Mouse (Mus musculus): Measurements from ENCODE around the gene Tmem208.

The Tmem208 gene

GRCm38 (mm10) chr8:105355179-105356024 lies 29.2 kb downstream of the Tmem208 start:
- no peak for DNase-seq

- no peak for DNase-seq
These were observed 30.5 kb downstream of the Tmem208 start for GRCm38 (mm10) chr8:105356681-105357080.

GRCm38 (mm10) chr8:105359208-105359607 lies 33.1 kb downstream of the Tmem208 start:
- DNase-seq: no peak

- DNase-seq: peak; percentile 69 to 70
These were observed 33.5 kb downstream of the Tmem208 start for GRCm38 (mm10) chr8:105359646-105360045.

- peak; percentile 49 to 56 for DNase-seq
These were observed 35.9 kb downstream of the Tmem208 start for GRCm38 (mm10) chr8:105361751-105362702.

- DNase-seq: peak; percentile 54 to 66
These were observed 41.0 kb downstream of the Tmem208 start for GRCm38 (mm10) chr8:105367107-105367506.

- peak; percentile 56 to 64 for DNase-seq
These were observed 46.3 kb downstream of the Tmem208 start for GRCm38 (mm10) chr8:105372473-105372872.

GRCm38 (mm10) chr8:105373032-105373431 lies 46.9 kb downstream of the Tmem208 start, which contains the start of gene Plekhg4:
Plekhg4 (plus strand) TSS chr8:105373274.
- peak in 1 of 2 experiments; percentile 42 for DNase-seq

GRCm38 (mm10) chr8:105374513-105374966 lies 48.4 kb downstream of the Tmem208 start:
- peak; percentile 61 to 65 for DNase-seq

- peak; percentile 88 to 93 for DNase-seq
These were observed 52.5 kb downstream of the Tmem208 start for GRCm38 (mm10) chr8:105378673-105379072.

- peak in 1 of 2 experiments; percentile 32 for DNase-seq
These were observed 54.2 kb downstream of the Tmem208 start for GRCm38 (mm10) chr8:105380308-105380707.

GRCm38 (mm10) chr8:105384070-105384469 lies 57.9 kb downstream of the Tmem208 start:
- DNase-seq: no peak

Measured in cerebellum, postnatal 10 days (tissue).